In genomic region chr16:14311371-14311770, GRCm38 (mm10) we compare ENCODE assay signal across 7 mouse cellular contexts. TPM values are rescaled to one million over a fixed set of nuclear protein-coding genes. Genes with fewer than 3 reads are reported as not detected.
DNase-seq lines count a peak whose midpoint lies in the region; ATAC-seq and TF ChIP-seq lines count a peak whose summit lies in the region.

No protein-coding gene starts in this region.

- H3K4me3 ChIP-seq in layer of hippocampus, adult 2 months, result no peak overlapping the region
- H3K4me3 ChIP-seq in MEL (ENCODE audit: control insufficient read depth in 1 of 2, insufficient read depth in 1 of 2, low read depth in 2 of 2, low read length in 2 of 2), result no peak overlapping the region

- no peaks in the 10 kb centered on the region for H3K9me3 ChIP-seq in MEL (replicated peaks; ENCODE audit: insufficient read depth, low read length)

- TF ChIP-seq CTCF in layer of hippocampus, adult 2 months (conservative IDR thresholded peaks at IDR 0.05), result peak; percentile 81
- peak; percentile 71 to 100 (median 94) for TF ChIP-seq CTCF in MEL (IDR thresholded peaks at IDR 0.05 in 2 of 3, conservative IDR thresholded peaks at IDR 0.05 in 1 of 3; ENCODE audit: control insufficient read depth in 1 of 3, insufficient read depth in 1 of 3, low read depth in 2 of 3, low read length in 3 of 3, poor library complexity in 1 of 3, severe bottlenecking in 1 of 3)

- no peak for TF ChIP-seq EP300 in MEL (IDR thresholded peaks at IDR 0.05; ENCODE audit: low read depth in 1 of 2, low read length in 2 of 2)

- no peak for TF ChIP-seq POLR2A in MEL (IDR thresholded peaks at IDR 0.05; ENCODE audit: control insufficient read depth in 1 of 2, insufficient read depth in 1 of 2, low read depth in 1 of 2, low read length in 2 of 2, poor library complexity in 1 of 2)

- peaks cover 1 to 49% of the 10 kb centered on the region in 2 experiments; a peak in 3 of 4 replicates for H3K36me3 ChIP-seq in MEL (ENCODE audit: control insufficient read depth in 1 of 2, insufficient read depth in 2 of 2, low read length in 2 of 2)

- H3K27ac ChIP-seq in layer of hippocampus, adult 2 months, result no peak overlapping the region
- H3K27ac ChIP-seq in MEL (ENCODE audit: control insufficient read depth, low read depth, low read length), result no peak overlapping the region

- no peaks in the 10 kb centered on the region for H3K27me3 ChIP-seq in MEL (ENCODE audit: control insufficient read depth in 1 of 2, insufficient read depth in 2 of 2, low read length in 2 of 2)

- peak; percentile 66 for ATAC-seq in megakaryocyte, adult 5-6 weeks (ENCODE audit: poor library complexity, severe bottlenecking)

- peaks cover 12% of the 10 kb centered on the region for H3K79me2 ChIP-seq in MEL (ENCODE audit: control insufficient read depth, insufficient read depth, low read length, poor library complexity)

- H3K9ac ChIP-seq in MEL (ENCODE audit: control insufficient read depth, low read depth, low read length, poor library complexity, severe bottlenecking), result no peak overlapping the region

- peaks cover 17 to 38% of the 10 kb centered on the region in 2 experiments for H3K4me1 ChIP-seq in MEL (ENCODE audit: control insufficient read depth in 1 of 2, insufficient read depth in 2 of 2, low read length in 2 of 2)

- no peak for DNase-seq in layer of hippocampus, adult 2 months (ENCODE audit: low spot score in 2 of 2)
- DNase-seq in layer of hippocampus, postnatal 36 days, result no peak
- peak; percentile 85 for DNase-seq in MEL (ENCODE audit: low read depth, low spot score)
- peak; percentile 62 for DNase-seq in embryo, embryonic 10 days (ENCODE audit: low spot score)
- DNase-seq in right cerebral cortex, postnatal 36 days (ENCODE audit: low spot score in 2 of 2), result no peak
- DNase-seq in layer of hippocampus, postnatal 25 days (ENCODE audit: extremely low spot score in 1 of 2, low spot score in 1 of 2), result no peak

- peak; percentile 54 for TF ChIP-seq RAD21 in MEL (IDR thresholded peaks at IDR 0.05; ENCODE audit: low read depth, low read length)

TF ChIP-seq in MEL, 35 proteins besides CTCF, POLR2A, EP300 and RAD21:
- TF ChIP-seq MYC (IDR thresholded peaks at IDR 0.05; ENCODE audit: low read depth, low read length) (0 out of 2 replicates have a peak, but pooled peaks have one; percentile 33), ZKSCAN1 (IDR thresholded peaks at IDR 0.05; ENCODE audit: low read depth, low read length) (no peak), SIN3A (IDR thresholded peaks at IDR 0.05; ENCODE audit: low read length) (peak; percentile 60; the same call in 1 of the 2 replicates), SMC3 (IDR thresholded peaks at IDR 0.05; ENCODE audit: low read depth, low read length) (peak; percentile 91), TCF12 (IDR thresholded peaks at IDR 0.05; ENCODE audit: low read depth, low read length) (no peak), JUND (IDR thresholded peaks at IDR 0.05; ENCODE audit: low read depth, low read length) (peak; percentile 76; the same call in 1 of the 2 replicates), ZMIZ1 (IDR thresholded peaks at IDR 0.05; ENCODE audit: low read depth, low read length) (no peak), ZNF384 (IDR thresholded peaks at IDR 0.05; ENCODE audit: low read depth, low read length) (peak; percentile 41; the same call in 1 of the 2 replicates), ZC3H11A (IDR thresholded peaks at IDR 0.05; ENCODE audit: low read depth, low read length) (peak; percentile 58), GATA1 (IDR thresholded peaks at IDR 0.05; ENCODE audit: low read depth, low read length) (no peak), USF1 (IDR thresholded peaks at IDR 0.05; ENCODE audit: low read depth, low read length) (0 out of 2 replicates have a peak, but pooled peaks have one; percentile 9)

RNA-seq across cellular contexts. Expression of gene Fopnl, which starts 5.8 kb away (rescaled TPM):
- total RNA-seq in layer of hippocampus, adult 2 months (2021), result 10 to 100 TPM; 43.7 to 50.9 TPM
- 10 to 100 TPM; 50.2 to 58.9 TPM for total RNA-seq in layer of hippocampus, postnatal 36 days (2021)
- total RNA-seq in MEL (2012; rRNA removed), result 40.3 and 44.8 TPM in 2 replicates
- 10 to 100 TPM in 1 of 2 experiments, not detected in 1; 46.9 TPM for polyA plus RNA-seq in MEL (2012; ENCODE audit: insufficient read depth in 1 of 2, insufficient read length in 2 of 2, low read depth in 1 of 2, low replicate concordance in 2 of 2, missing spikeins in 1 of 2)
- 70.0 and 77.0 TPM in 2 replicates for total RNA-seq in megakaryocyte, adult 5-6 weeks (2015)
- total RNA-seq in megakaryocyte, adult 5-6 weeks (2017), result 31.8 and 39.4 TPM in 2 replicates
- total RNA-seq in layer of hippocampus, postnatal 25 days (2021), result 10 to 100 TPM; 50.3 to 54.7 TPM

RNA-seq across cellular contexts. Expression of gene Myh11, which starts 20.2 kb away (rescaled TPM):
- 1 to 10 TPM; 4.7 to 7.0 TPM for total RNA-seq in layer of hippocampus, adult 2 months (2021)
- 1 to 10 TPM; 4.2 to 6.4 TPM for total RNA-seq in layer of hippocampus, postnatal 36 days (2021)
- total RNA-seq in MEL (2012; rRNA removed), result 0.03 TPM in 1 of 2 replicates, not detected in the other
- under 1 TPM in 1 of 2 experiments, not detected in 1; 0.01 TPM for polyA plus RNA-seq in MEL (2012; ENCODE audit: insufficient read depth in 1 of 2, insufficient read length in 2 of 2, low read depth in 1 of 2, low replicate concordance in 2 of 2, missing spikeins in 1 of 2)
- total RNA-seq in megakaryocyte, adult 5-6 weeks (2015), result 0.02 TPM in 1 of 2 replicates, not detected in the other
- total RNA-seq in megakaryocyte, adult 5-6 weeks (2017), result 0.04 TPM in 1 of 2 replicates, not detected in the other
- total RNA-seq in layer of hippocampus, postnatal 25 days (2021), result 1 to 10 TPM; 3.8 to 4.9 TPM

RNA-seq across cellular contexts. Expression of gene Abcc1, which starts 50.0 kb away (rescaled TPM):
- total RNA-seq in layer of hippocampus, adult 2 months (2021), result 10 to 100 TPM; 15.4 to 17.9 TPM
- 10 to 100 TPM; 13.1 to 13.6 TPM for total RNA-seq in layer of hippocampus, postnatal 36 days (2021)
- total RNA-seq in MEL (2012; rRNA removed), result 30.9 and 31.5 TPM in 2 replicates
- 10 to 100 TPM; 34.2 to 39.8 TPM for polyA plus RNA-seq in MEL (2012; ENCODE audit: insufficient read depth in 1 of 2, insufficient read length in 2 of 2, low read depth in 1 of 2, low replicate concordance in 2 of 2, missing spikeins in 1 of 2)
- total RNA-seq in megakaryocyte, adult 5-6 weeks (2015), result 13.3 and 18.0 TPM in 2 replicates
- 16.6 and 17.4 TPM in 2 replicates for total RNA-seq in megakaryocyte, adult 5-6 weeks (2017)
- 10 to 100 TPM; 10.7 to 16.5 TPM for total RNA-seq in layer of hippocampus, postnatal 25 days (2021)

Comparison
In these comparisons a context has a peak if more than half of its experiments do, and no peak if none do; other contexts are left out.
1. DNase-seq: peak in MEL (single experiment) and embryo, embryonic 10 days (single experiment); none in layer of hippocampus, adult 2 months (0 of 2), layer of hippocampus, postnatal 36 days (0 of 2), right cerebral cortex, postnatal 36 days (0 of 2) and layer of hippocampus, postnatal 25 days (0 of 2).